8 mouse cellular contexts compared by ENCODE assay signal in genomic region chr19:40872955-40873665, GRCm38 (mm10). TPM values are rescaled to one million over a fixed set of nuclear protein-coding genes. Genes with fewer than 3 reads are reported as not detected.
DNase-seq lines count a peak whose midpoint lies in the region; ATAC-seq and TF ChIP-seq lines count a peak whose summit lies in the region.

No protein-coding gene starts in this region.

- peak; percentile 98 for ATAC-seq in forebrain, embryonic 14.5 days
- ATAC-seq in liver, embryonic 13.5 days (ENCODE audit: low read depth) = peak; percentile 91
- ATAC-seq in stomach, embryonic 14.5 days (ENCODE audit: insufficient number of reproducible peaks, insufficient read depth, low FRiP score, low read depth) = peak; percentile 92

- peak; percentile 94 for DNase-seq in cerebellum, adult 11-12 months
- DNase-seq in forebrain, embryonic 14.5 days (ENCODE audit: low spot score) = peak; percentile 98
- DNase-seq in heart, postnatal 10 days = peak; percentile 87 to 95
- peak; percentile 84 to 92 for DNase-seq in kidney, postnatal 36 days
- DNase-seq in liver, embryonic 13.5 days = peak; percentile 77
- peak; percentile 98 for DNase-seq in neural tube, embryonic 10.5 days (ENCODE audit: extremely low spot score, low spot score)

- intact Hi-C loops in heart, postnatal 10 days (cut with DNase I) = loop anchor here (1.0 to 5.0 kb wide), 2 partner anchors 21 to 41 kb away; partner anchors contain the start of genes Ccnj and Zfp518a

- peak overlapping the region; percentile 86 for H3K27ac ChIP-seq in forebrain, embryonic 14.5 days (ENCODE audit: low read depth, low read length)
- H3K27ac ChIP-seq in liver, embryonic 13.5 days = peak overlapping the region; percentile 74
- peak overlapping the region; percentile 35; the same call in 1 of the 2 replicates for H3K27ac ChIP-seq in stomach, embryonic 14.5 days (ENCODE audit: low read length)

- H3K27me3 ChIP-seq in E14TG2a.4 (ENCODE audit: insufficient read depth, low read length) = peaks cover 16% of the 10 kb centered on the region
- H3K27me3 ChIP-seq in forebrain, embryonic 14.5 days (replicated peaks; ENCODE audit: control insufficient read depth, insufficient read depth, low read length) = peaks cover 30% of the 10 kb centered on the region
- H3K27me3 ChIP-seq in liver, embryonic 13.5 days = peaks cover 48% of the 10 kb centered on the region
- peaks cover 4% of the 10 kb centered on the region; the same call in 1 of the 2 replicates for H3K27me3 ChIP-seq in stomach, embryonic 14.5 days (ENCODE audit: control insufficient read depth, insufficient read depth, low read length)

- H3K9ac ChIP-seq in forebrain, embryonic 14.5 days (ENCODE audit: low read length) = peak overlapping the region; percentile 68
- peak overlapping the region; percentile 64 for H3K9ac ChIP-seq in liver, embryonic 13.5 days
- no peak overlapping the region for H3K9ac ChIP-seq in stomach, embryonic 14.5 days (replicated peaks; ENCODE audit: low read depth, low read length)

- H3K4me3 ChIP-seq in E14TG2a.4 (replicated peaks; ENCODE audit: low read length) = peak overlapping the region; percentile 81
- peak overlapping the region; percentile 42 for H3K4me3 ChIP-seq in forebrain, embryonic 14.5 days (ENCODE audit: low read depth, low read length)
- peak overlapping the region; percentile 67 for H3K4me3 ChIP-seq in liver, embryonic 13.5 days (replicated peaks)
- H3K4me3 ChIP-seq in stomach, embryonic 14.5 days (ENCODE audit: low read depth, low read length) = peak overlapping the region; percentile 44

- H3K4me2 ChIP-seq in forebrain, embryonic 14.5 days (ENCODE audit: low read length) = peak overlapping the region; percentile 66
- H3K4me2 ChIP-seq in liver, embryonic 13.5 days = peak overlapping the region; percentile 83
- peak overlapping the region; percentile 58 for H3K4me2 ChIP-seq in stomach, embryonic 14.5 days (replicated peaks; ENCODE audit: low read depth, low read length)

- TF ChIP-seq CTCF in E14TG2a.4 (conservative IDR thresholded peaks at IDR 0.05; ENCODE audit: low read length) = peak; percentile 34; the same call in 1 of the 2 replicates

- peaks cover 14% of the 10 kb centered on the region for H3K4me1 ChIP-seq in E14TG2a.4 (replicated peaks; ENCODE audit: low read depth, low read length)
- H3K4me1 ChIP-seq in forebrain, embryonic 14.5 days (ENCODE audit: control insufficient read depth, insufficient read depth, low read length) = no peaks in the 10 kb centered on the region
- peaks cover 10% of the 10 kb centered on the region for H3K4me1 ChIP-seq in liver, embryonic 13.5 days (replicated peaks)
- no peaks in the 10 kb centered on the region for H3K4me1 ChIP-seq in stomach, embryonic 14.5 days (ENCODE audit: control insufficient read depth, insufficient read depth, low read length)

- WGBS in forebrain, embryonic 14.5 days = 2% methylated on average over 51 of the region's 51 CpGs
- WGBS in liver, embryonic 13.5 days (ENCODE audit: insufficient replicate concordance) = 2% methylated on average over 51 of the region's 51 CpGs
- 2% methylated on average over 51 of the region's 51 CpGs for WGBS in stomach, embryonic 14.5 days

- 0 out of 2 replicates have a peak, but pooled peaks cover 4% of the 10 kb centered on the region for H3K9me3 ChIP-seq in E14TG2a.4 (ENCODE audit: low read length)
- H3K9me3 ChIP-seq in forebrain, embryonic 14.5 days (replicated peaks; ENCODE audit: control insufficient read depth, low read length) = no peaks in the 10 kb centered on the region
- no peaks in the 10 kb centered on the region for H3K9me3 ChIP-seq in liver, embryonic 13.5 days (replicated peaks)
- no peaks in the 10 kb centered on the region for H3K9me3 ChIP-seq in stomach, embryonic 14.5 days (ENCODE audit: control insufficient read depth, low read depth, low read length)

- H3K36me3 ChIP-seq in E14TG2a.4 (ENCODE audit: insufficient read depth, low read length) = no peaks in the 10 kb centered on the region
- H3K36me3 ChIP-seq in forebrain, embryonic 14.5 days (ENCODE audit: control insufficient read depth, insufficient read depth, low read length) = no peaks in the 10 kb centered on the region
- H3K36me3 ChIP-seq in liver, embryonic 13.5 days = no peaks in the 10 kb centered on the region
- H3K36me3 ChIP-seq in stomach, embryonic 14.5 days (ENCODE audit: control insufficient read depth, insufficient read depth, low read length) = no peaks in the 10 kb centered on the region

RNA-seq across cellular contexts. Expression of gene Zfp518a, which starts 21.4 kb away (rescaled TPM):
- 9.8 and 11.2 TPM in 2 replicates for polyA plus RNA-seq in forebrain, embryonic 14.5 days (2014; fragmentation: Nextera tagmentation; extraction: Ambion mirVana)
- total RNA-seq in heart, postnatal 10 days (2021) = 10 to 100 TPM in 1 of 2 experiments, 1 to 10 TPM in 1; 8.5 to 10.9 TPM
- polyA plus RNA-seq in liver, embryonic 13.5 days (2015; fragmentation: Nextera tagmentation; extraction: Ambion mirVana) = 3.3 and 4.8 TPM in 2 replicates
- 15.2 and 17.9 TPM in 2 replicates for polyA plus RNA-seq in stomach, embryonic 14.5 days (2014; fragmentation: Nextera tagmentation; extraction: Ambion mirVana)

RNA-seq across cellular contexts. Expression of gene Ccnj, which starts 42.0 kb away (rescaled TPM):
- 17.6 TPM in 2 replicates for polyA plus RNA-seq in forebrain, embryonic 14.5 days (2014; fragmentation: Nextera tagmentation; extraction: Ambion mirVana)
- total RNA-seq in heart, postnatal 10 days (2021) = 1 to 10 TPM; 7.8 to 8.7 TPM
- polyA plus RNA-seq in liver, embryonic 13.5 days (2015; fragmentation: Nextera tagmentation; extraction: Ambion mirVana) = 4.5 and 5.2 TPM in 2 replicates
- polyA plus RNA-seq in stomach, embryonic 14.5 days (2014; fragmentation: Nextera tagmentation; extraction: Ambion mirVana) = 7.7 and 9.3 TPM in 2 replicates

Comparison
In these comparisons a context has a peak if more than half of its experiments do, and no peak if none do; other contexts are left out.
1. Peak in every context shown above with its lines: DNase-seq, ATAC-seq, H3K4me3 ChIP-seq and H3K27ac ChIP-seq.
2. H3K27ac ChIP-seq: peak in every context shown above with its lines; median percentile 86 in forebrain, embryonic 14.5 days; 74 in liver, embryonic 13.5 days; 35 in stomach, embryonic 14.5 days.